Mouse (Mus musculus): ENCODE measurements around the gene Sox12.

- TF ChIP-seq CTCF (IDR thresholded peaks at IDR 0.05; ENCODE audit: extremely low read depth, insufficient read depth, low read length) (no peak), POLR2A (IDR thresholded peaks at IDR 0.05; ENCODE audit: extremely low read depth, insufficient read depth, low read length) (no peak)
Measured at GRCm38 (mm10) chr2:152344909-152345308, 53.0 kb downstream of the Sox12 start.

Data from cortical plate, adult 2 months (tissue).